Mouse (Mus musculus) C3H10T1/2 (cell line): ENCODE results near the gene Copa. TPM values are rescaled to one million over a fixed set of nuclear protein-coding genes. Genes with fewer than 3 reads are reported as not detected.

Experiments used
- polyA plus RNA-seq, 2 experiments: library from polyadenylated mRNA; unstranded; fragments of >200 nt; fragmentation: generic; extraction: Trizol; gene quantifications; one replicate each; pipeline ENCODE4 v1.2.1; 2012; ENCODE audit warnings: missing spikeins in 2 of 2

The Copa gene
- 100 to 1,000 TPM in 1 of 2 experiments, 10 to 100 TPM in 1; 49.1 to 154 TPM for polyA plus RNA-seq

DNA sequence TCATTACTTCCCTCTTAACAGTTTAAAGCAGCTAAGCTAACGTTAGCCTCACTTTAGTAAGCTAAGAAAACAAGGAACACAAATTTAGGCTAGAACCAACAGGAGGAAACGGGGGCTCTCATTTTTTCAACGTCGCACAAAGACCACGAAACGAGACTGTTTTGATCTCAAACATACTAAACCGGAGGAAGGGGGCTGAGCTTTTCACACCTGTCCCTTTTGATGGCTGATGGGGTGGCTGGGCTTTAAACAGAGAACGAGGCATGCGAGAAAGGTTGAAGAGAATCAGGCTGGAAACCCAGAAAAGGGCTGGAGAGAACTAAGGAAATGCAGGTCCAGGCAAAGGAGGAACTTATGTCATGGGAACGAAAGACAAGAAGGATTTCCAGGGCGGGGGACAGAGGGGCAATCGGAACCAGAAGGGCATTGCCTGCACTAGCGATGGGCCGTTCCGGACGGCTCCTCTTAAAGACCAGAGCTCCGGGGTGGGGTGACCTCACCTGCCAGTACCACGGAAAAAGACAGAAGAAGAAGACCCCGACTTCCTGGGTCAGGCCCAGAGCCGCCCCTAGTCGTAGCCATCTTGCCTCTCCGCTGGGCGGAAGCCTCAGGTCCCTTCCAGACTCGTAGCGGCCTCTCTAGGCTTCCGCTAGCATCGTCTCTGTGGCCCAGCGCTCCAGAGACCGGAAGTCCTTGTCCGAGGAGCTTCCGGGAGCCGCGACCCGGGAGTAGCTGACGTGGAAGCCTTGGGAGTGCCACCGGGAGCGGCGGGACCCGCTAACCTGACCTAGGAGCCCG lies at the start of gene Copa, which contains the start of gene Ncstn:
Gene Copa, plus strand, starts transcription at position 429 of the 798 bp plus-strand sequence.
Gene Ncstn, minus strand, starts transcription at position 695 of the 798 bp plus-strand sequence.

GRCm38 (mm10) chr1:172057491-172057921 lies 24.8 kb upstream of the Copa start, which contains the start of gene Nhlh1:
TSS of gene Nhlh1 (minus strand) at chr1:172057573.

DNA sequence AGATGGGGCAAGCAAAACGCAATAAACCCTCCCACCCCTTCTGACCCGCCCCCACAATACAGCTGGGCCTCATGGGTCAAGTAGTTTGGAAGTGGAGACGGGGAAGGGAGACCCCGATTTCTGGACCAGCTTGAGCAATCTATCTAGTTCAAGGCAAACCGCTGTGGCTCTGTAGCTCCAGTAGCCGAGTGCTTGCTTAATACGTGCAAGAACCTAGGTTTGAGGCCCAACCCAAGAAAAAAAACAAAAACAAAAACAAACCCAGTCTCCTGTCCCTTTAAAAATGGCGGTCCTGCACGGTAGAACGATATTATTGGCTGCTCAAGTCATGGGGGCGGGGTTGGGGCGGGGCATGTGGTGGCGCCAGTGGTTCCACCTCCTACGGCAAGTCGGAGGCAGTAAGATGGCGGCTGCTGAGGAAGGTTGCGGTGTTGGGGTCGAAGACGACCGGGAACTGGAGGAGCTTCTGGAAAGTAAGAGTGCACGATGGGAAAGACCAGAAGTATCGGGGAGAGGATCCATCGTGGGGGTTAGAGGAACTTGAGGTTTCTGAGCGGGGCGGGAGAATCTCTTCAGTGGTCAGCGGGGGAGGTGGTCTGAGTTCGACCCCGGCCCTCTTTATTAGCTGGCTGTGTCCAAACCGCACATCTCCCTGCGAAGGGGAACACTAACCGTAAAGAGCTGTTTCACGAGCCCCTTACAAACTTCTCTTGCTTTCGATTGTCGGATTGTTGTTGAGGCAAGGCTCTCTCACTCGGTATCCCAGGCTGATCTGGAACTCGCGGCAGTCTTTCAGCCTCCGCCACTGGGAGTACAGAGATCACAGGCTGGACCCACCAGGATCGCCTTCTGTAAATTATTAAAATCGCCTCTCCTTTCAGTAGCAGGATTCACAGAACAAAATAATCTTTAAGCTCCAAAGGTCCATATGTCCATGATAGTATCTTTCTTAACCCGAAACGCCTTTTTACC lies 44.3 kb downstream of the Copa start, which contains the start of gene Pex19:
Gene Pex19, plus strand, starts transcription at position 380 of the 972 bp plus-strand sequence.

DNA sequence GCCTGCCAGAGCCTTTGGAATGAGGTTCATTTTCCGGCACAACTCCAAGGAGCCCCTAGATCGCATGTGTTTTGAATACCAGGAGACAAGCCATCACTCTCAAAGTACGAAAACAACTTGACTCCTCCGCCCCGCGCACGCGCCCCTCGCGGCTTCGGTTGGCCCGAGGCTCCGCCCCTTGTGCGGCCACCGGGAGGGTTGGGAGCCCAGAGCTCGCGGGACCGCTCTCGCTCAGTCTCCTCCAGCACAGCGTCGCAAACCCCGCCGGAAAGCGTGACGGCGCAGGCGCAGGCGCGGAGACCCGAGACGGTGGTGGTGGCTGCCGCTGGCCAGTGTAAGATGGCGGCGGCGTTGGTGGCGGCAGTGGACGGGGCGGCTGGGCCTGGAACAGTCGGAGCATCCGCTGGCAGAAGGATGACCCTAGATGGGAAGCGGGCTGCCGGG lies 65.5 kb downstream of the Copa start, which contains the start of gene Dcaf8:
Gene Dcaf8, plus strand, starts transcription at position 250 of the 444 bp plus-strand sequence.

Other genes starting within 250 kb of the Copa start
- gene Cd84, start 242.8 kb upstream of the Copa start, polyA plus RNA-seq: not detected
- not detected for gene Gm10521, start 186.9 kb upstream of the Copa start, polyA plus RNA-seq
- under 1 TPM in 1 of 2 experiments, not detected in 1; under 0.01 TPM for gene Slamf6, start 165.0 kb upstream of the Copa start, polyA plus RNA-seq
- 1 to 10 TPM; 1.4 to 5.0 TPM for gene Vangl2, start 54.1 kb upstream of the Copa start, polyA plus RNA-seq
- gene Nhlh1, start 25.0 kb upstream of the Copa start, polyA plus RNA-seq: not detected
- 10 to 100 TPM in 1 of 2 experiments, 1 to 10 TPM in 1; 9.3 to 52.9 TPM for gene Ncstn, start 266 bp downstream of the Copa start, polyA plus RNA-seq
- gene Pex19, start 44.2 kb downstream of the Copa start, polyA plus RNA-seq: 10 to 100 TPM; 22.3 to 50.0 TPM
- gene Dcaf8, start 65.6 kb downstream of the Copa start, polyA plus RNA-seq: 10 to 100 TPM in 1 of 2 experiments, 1 to 10 TPM in 1; 8.8 to 50.5 TPM
- 10 to 100 TPM; 38.3 to 71.0 TPM for gene Pea15a, start 124.3 kb downstream of the Copa start, polyA plus RNA-seq
- gene Casq1, start 137.3 kb downstream of the Copa start, polyA plus RNA-seq: under 1 TPM; 0.02 to 0.40 TPM
- not detected for gene Atp1a4, start 175.9 kb downstream of the Copa start, polyA plus RNA-seq
- 10 to 100 TPM; 24.5 to 59.9 TPM for gene Igsf8, start 179.1 kb downstream of the Copa start, polyA plus RNA-seq
- under 1 TPM in 1 of 2 experiments, not detected in 1; 0.02 TPM for gene Atp1a2, start 215.5 kb downstream of the Copa start, polyA plus RNA-seq
- under 1 TPM; under 0.01 to 0.19 TPM for gene Kcnj9, start 246.8 kb downstream of the Copa start, polyA plus RNA-seq